In genomic region chr12:117196721-117197425, GRCm38 (mm10) we compare ENCODE assay signal across 9 mouse cellular contexts.
A peak's percentile ranks its signal among the peaks of the same experiment; 100 is the strongest.
DNase-seq lines count a peak whose midpoint lies in the region; ATAC-seq lines count a peak whose summit lies in the region.
"Had no signal": no experiment of that assay in that cellular context is flagged by ENCODE, and none has a peak within 500 bp of the region (broad histone marks: within the 10 kb centered on the region; RNA-seq: fewer than 3 reads in every experiment).

No protein-coding gene starts in this region.

- H3K9ac ChIP-seq in midbrain, embryonic 16.5 days (ENCODE audit: low read depth, low read length), result peak overlapping the region; percentile 60
- no peak overlapping the region for H3K9ac ChIP-seq in heart, embryonic 11.5 days (ENCODE audit: low read depth, low read length)
- H3K9ac ChIP-seq: liver, embryonic 15.5 days had no signal

- WGBS in forebrain, embryonic 10.5 days, result 5% methylated on average over 12 of the region's 12 CpGs
- under 1% methylated on average over 12 of the region's 12 CpGs for WGBS in midbrain, embryonic 16.5 days
- 21% methylated on average over 12 of the region's 12 CpGs for WGBS in heart, embryonic 11.5 days (ENCODE audit: insufficient replicate concordance)

- H3K27me3 ChIP-seq in forebrain, embryonic 10.5 days (ENCODE audit: poor library complexity, severe bottlenecking), result peaks cover 19% of the 10 kb centered on the region; the same call in 1 of the 2 replicates
- no peaks in the 10 kb centered on the region for H3K27me3 ChIP-seq in midbrain, embryonic 16.5 days (ENCODE audit: control insufficient read depth, insufficient read depth, low read depth, low read length)
- no peaks in the 10 kb centered on the region for H3K27me3 ChIP-seq in heart, embryonic 11.5 days (ENCODE audit: control insufficient read depth, insufficient read depth, low read length)
- H3K27me3 ChIP-seq: liver, embryonic 15.5 days had no signal

- peak overlapping the region; percentile 53 for H3K4me2 ChIP-seq in midbrain, embryonic 16.5 days (ENCODE audit: low read length)
- no peak overlapping the region for H3K4me2 ChIP-seq in heart, embryonic 11.5 days
- H3K4me2 ChIP-seq: liver, embryonic 15.5 days had no signal

- no peaks in the 10 kb centered on the region for H3K9me3 ChIP-seq in forebrain, embryonic 10.5 days
- H3K9me3 ChIP-seq in midbrain, embryonic 16.5 days (replicated peaks; ENCODE audit: control insufficient read depth, low read length, poor library complexity, severe bottlenecking), result no peaks in the 10 kb centered on the region
- no peaks in the 10 kb centered on the region for H3K9me3 ChIP-seq in heart, embryonic 11.5 days (replicated peaks; ENCODE audit: control insufficient read depth, low read length)
- H3K9me3 ChIP-seq: liver, embryonic 15.5 days had no signal

- peak; percentile 16 for DNase-seq in adrenal gland, postnatal 10 days
- DNase-seq in adrenal gland, adult 18-20 months (ENCODE audit: low spot score in 2 of 2), result no peak
- DNase-seq in forebrain, embryonic 10.5 days (ENCODE audit: extremely low spot score, low spot score), result peak; percentile 83
- peak; percentile 80 for DNase-seq in layer of hippocampus, adult 9-11 months
- no peak for DNase-seq in thymus, postnatal 25 days
- DNase-seq in T-cell, adult 2 months (ENCODE audit: low spot score), result no peak

- peaks cover 92% of the 10 kb centered on the region for H3K4me1 ChIP-seq in forebrain, embryonic 10.5 days
- peaks cover 83% of the 10 kb centered on the region for H3K4me1 ChIP-seq in midbrain, embryonic 16.5 days (ENCODE audit: control insufficient read depth, insufficient read depth, low read length)
- H3K4me1 ChIP-seq in heart, embryonic 11.5 days (ENCODE audit: control insufficient read depth, insufficient read depth, low read length), result peaks cover 12% of the 10 kb centered on the region

- peak overlapping the region; percentile 27; the same call in 1 of the 2 replicates for H3K4me3 ChIP-seq in forebrain, embryonic 10.5 days
- H3K4me3 ChIP-seq in midbrain, embryonic 16.5 days (ENCODE audit: low read depth, low read length), result no peak overlapping the region
- H3K4me3 ChIP-seq in heart, embryonic 11.5 days (ENCODE audit: low read depth, low read length), result no peak overlapping the region
- H3K4me3 ChIP-seq: liver, embryonic 15.5 days had no signal

- peak; percentile 81 for ATAC-seq in midbrain, embryonic 16.5 days
- ATAC-seq in heart, embryonic 11.5 days (replicated peaks; ENCODE audit: insufficient number of reproducible peaks, low FRiP score, low TSS enrichment), result no peak

- H3K36me3 ChIP-seq in forebrain, embryonic 10.5 days (replicated peaks), result peaks cover 48% of the 10 kb centered on the region
- H3K36me3 ChIP-seq in midbrain, embryonic 16.5 days (ENCODE audit: control insufficient read depth, insufficient read depth, low read length), result peaks cover 8% of the 10 kb centered on the region; the same call in 1 of the 2 replicates
- H3K36me3 ChIP-seq in heart, embryonic 11.5 days (ENCODE audit: control insufficient read depth, insufficient read depth, low read length), result no peaks in the 10 kb centered on the region
- H3K36me3 ChIP-seq: liver, embryonic 15.5 days had no signal

- peak overlapping the region; percentile 44 for H3K27ac ChIP-seq in forebrain, embryonic 10.5 days
- peak overlapping the region; percentile 83 for H3K27ac ChIP-seq in midbrain, embryonic 16.5 days (ENCODE audit: low read length)
- no peak overlapping the region for H3K27ac ChIP-seq in heart, embryonic 11.5 days (ENCODE audit: low read depth, low read length)
- H3K27ac ChIP-seq: liver, embryonic 15.5 days had no signal

Comparison
In these comparisons a context has a peak if more than half of its experiments do, and no peak if none do; other contexts are left out.
1. DNase-seq: peak in adrenal gland, postnatal 10 days (single experiment), forebrain, embryonic 10.5 days (single experiment) and layer of hippocampus, adult 9-11 months (single experiment); none in adrenal gland, adult 18-20 months (0 of 2), thymus, postnatal 25 days (single experiment) and T-cell, adult 2 months (single experiment).